Mouse (Mus musculus): Measurements from ENCODE around the gene Ing2.

Ing2 gene

GRCm38 (mm10) chr8:47674777-47675710 lies at the start of gene Ing2:
Gene Ing2, minus strand, starts transcription at chr8:47675556.
- peak; percentile 62 for DNase-seq (ENCODE audit: extremely low read depth, low read depth, low spot score)

DNA sequence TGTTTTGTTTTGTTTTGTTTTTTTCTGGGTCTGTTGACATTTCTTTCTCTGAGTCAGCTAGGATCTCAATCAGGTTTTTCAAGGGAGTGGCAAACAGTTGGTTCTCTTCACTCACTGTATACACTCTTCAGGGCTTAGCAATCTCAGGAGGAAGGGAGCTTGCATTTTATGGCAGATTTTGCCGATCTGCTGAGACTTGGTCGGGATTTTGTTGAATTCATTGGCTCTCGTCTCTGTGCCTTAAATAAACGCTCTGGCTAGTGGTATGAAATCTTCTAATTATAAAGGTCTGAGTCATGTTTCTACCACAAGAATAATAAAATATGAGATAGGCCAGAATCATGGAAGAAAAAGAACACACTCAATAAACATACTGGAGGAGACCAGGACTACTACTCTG lies 46.3 kb upstream of the Ing2 start:
- DNase-seq (ENCODE audit: extremely low read depth, low read depth, low spot score), result no peak

- DNase-seq (ENCODE audit: extremely low read depth, low read depth, low spot score), result no peak
Measured at GRCm38 (mm10) chr8:47718641-47719040, 43.3 kb upstream of the Ing2 start.

GRCm38 (mm10) chr8:47713761-47714745 lies 38.7 kb upstream of the Ing2 start, which contains the start of gene Cdkn2aip:
Gene Cdkn2aip, minus strand, starts transcription at chr8:47713932.
- peak; percentile 87 for DNase-seq (ENCODE audit: extremely low read depth, low read depth, low spot score)

DNA sequence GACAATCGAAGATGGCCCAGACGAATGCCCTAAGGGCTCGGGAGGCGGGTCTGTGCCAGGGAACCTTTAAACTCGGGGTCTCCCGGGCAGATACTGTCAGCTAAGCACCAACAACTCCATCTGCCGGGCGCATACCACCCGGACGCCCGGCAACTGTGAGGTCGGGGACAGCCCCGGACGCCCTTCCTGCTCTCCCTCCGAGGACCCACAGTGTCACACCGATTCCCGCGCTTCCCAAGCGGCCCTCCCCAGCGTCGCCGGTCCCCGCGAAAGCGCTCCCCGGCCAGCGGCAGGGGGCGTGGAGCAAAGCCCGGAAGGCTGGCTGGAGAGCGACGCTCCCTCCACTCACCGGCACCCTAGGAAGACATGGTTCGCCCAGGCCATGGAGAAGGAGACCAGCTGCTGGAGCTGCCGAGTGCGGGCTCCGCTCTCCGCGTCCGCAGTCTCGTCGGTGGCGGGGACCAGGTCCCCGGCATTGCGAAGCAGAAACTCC lies 37.9 kb upstream of the Ing2 start:
- no peak for DNase-seq (ENCODE audit: extremely low read depth, low read depth, low spot score)

GRCm38 (mm10) chr8:47708106-47708505 lies 32.8 kb upstream of the Ing2 start:
- no peak for DNase-seq (ENCODE audit: extremely low read depth, low read depth, low spot score)

GRCm38 (mm10) chr8:47706746-47707145 lies 31.4 kb upstream of the Ing2 start:
- no peak for DNase-seq (ENCODE audit: extremely low read depth, low read depth, low spot score)

GRCm38 (mm10) chr8:47702333-47702732 lies 27.0 kb upstream of the Ing2 start:
- no peak for DNase-seq (ENCODE audit: extremely low read depth, low read depth, low spot score)

- DNase-seq (ENCODE audit: extremely low read depth, low read depth, low spot score), result no peak
Measured at GRCm38 (mm10) chr8:47697696-47698095, 22.3 kb upstream of the Ing2 start.

- DNase-seq (ENCODE audit: extremely low read depth, low read depth, low spot score), result no peak
Measured at GRCm38 (mm10) chr8:47695431-47696105, 20.2 kb upstream of the Ing2 start.

- no peak for DNase-seq (ENCODE audit: extremely low read depth, low read depth, low spot score)
Measured at GRCm38 (mm10) chr8:47693119-47693518, 17.8 kb upstream of the Ing2 start.

GRCm38 (mm10) chr8:47691831-47692230 lies 16.5 kb upstream of the Ing2 start:
- DNase-seq (ENCODE audit: extremely low read depth, low read depth, low spot score), result no peak

DNA sequence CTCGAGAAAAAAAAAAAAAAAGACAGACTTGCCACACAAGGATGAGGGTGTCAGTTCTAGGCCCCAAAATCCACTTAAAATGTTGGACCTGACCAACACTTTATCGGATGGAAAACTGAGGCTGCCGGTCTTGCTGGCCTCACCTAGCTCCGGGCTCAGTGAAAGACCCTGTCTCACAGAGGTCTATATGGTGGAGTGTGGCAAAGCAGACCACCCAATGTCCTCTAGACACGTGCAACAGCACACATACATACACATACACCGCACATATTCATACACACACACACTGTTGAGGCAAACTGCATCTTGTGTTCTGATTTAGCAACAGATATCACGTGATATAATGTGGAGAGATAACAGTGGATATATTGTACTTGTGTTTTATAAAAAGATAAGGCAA lies 15.9 kb upstream of the Ing2 start:
- DNase-seq (ENCODE audit: extremely low read depth, low read depth, low spot score), result no peak

DNA sequence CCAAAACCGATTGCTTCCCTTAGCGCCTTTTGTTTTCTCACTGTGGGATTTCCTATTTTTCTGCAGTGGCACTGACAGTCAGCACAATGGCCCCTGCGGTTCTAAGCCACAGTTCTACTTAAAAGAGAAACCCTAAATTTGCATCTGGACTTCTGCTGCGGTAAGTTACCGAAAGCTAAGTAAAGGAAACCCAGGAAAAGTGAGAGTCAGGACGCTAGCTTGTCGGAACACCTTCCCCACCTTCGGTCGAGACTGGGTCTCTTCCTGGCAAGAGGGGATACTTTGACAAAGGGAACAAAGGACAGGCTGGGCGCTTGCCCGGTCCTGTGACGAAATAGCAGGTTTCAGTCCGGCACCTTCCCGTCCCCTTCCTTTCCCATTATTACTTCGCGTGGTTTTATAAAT lies 15.3 kb upstream of the Ing2 start:
- DNase-seq (ENCODE audit: extremely low read depth, low read depth, low spot score), result no peak

DNA sequence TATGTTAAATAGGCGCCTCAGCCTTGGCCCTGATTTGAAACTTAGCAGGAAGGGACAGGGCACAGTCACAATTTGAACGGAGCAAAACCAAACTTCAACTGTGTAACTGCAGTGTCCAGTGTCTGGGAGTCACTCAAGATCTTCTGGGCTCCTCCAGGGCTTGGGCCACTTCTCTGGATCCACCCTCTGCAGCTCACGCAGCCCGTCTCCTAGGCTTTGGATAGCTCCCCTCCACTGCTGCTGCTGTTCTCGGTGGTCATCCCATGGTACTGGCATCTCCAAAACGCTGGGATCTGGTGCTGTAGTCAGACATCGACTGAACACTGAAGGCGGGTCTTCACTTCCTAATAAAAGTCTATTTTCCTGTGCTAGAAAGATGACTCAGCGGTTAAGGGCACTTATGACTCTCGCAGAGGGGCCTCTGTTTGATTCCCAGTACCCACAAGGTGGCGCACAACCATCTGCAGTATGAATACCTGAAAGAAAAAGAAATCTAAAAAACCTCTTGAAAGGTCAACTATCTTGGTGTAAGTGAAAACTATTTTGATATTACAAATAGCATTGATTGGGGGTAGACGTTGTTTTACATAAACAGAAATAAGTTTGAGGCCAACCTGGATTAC lies 14.5 kb upstream of the Ing2 start:
- no peak for DNase-seq (ENCODE audit: extremely low read depth, low read depth, low spot score)

DNA sequence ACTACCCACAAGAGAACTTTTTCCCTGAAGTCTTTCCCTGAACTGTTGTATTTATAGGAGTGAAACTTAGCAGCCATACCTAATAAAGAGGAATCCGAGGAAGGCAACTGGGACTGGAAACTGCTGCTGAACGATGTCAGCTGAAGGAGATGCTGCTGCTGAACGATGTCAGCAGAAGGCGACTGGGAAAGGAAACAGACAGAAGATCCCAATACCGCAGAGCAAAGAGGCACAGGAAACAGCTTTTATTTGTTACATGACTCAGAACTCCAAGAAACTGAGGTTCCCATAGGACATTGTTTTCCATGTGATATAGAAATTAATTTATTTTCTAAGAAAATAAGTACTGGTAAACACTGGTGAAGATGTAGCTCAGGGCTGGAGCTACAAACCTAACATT lies 9.1 kb upstream of the Ing2 start:
- no peak for DNase-seq (ENCODE audit: extremely low read depth, low read depth, low spot score)

- DNase-seq (ENCODE audit: extremely low read depth, low read depth, low spot score), result no peak
Measured at GRCm38 (mm10) chr8:47683994-47684393, 8.6 kb upstream of the Ing2 start.

DNA sequence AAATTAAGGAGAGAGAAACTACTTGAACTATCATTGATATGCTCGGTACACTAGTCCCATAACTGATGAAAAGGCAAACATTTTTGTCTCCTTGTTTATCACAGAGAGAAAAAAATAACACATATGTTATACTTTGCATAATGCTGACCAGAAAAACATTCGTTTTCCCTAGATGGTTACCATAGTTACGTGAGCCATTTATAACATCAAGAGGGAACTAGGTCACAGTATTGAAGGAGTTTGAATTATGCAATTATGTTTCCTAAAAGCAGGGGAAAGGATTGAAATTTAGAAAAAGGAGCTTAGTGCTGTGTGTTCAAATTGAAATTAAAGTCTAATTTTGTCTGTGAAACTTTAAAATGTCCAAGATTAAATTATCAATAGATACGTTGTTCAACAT lies 5.0 kb upstream of the Ing2 start:
- no peak for DNase-seq (ENCODE audit: extremely low read depth, low read depth, low spot score)

DNA sequence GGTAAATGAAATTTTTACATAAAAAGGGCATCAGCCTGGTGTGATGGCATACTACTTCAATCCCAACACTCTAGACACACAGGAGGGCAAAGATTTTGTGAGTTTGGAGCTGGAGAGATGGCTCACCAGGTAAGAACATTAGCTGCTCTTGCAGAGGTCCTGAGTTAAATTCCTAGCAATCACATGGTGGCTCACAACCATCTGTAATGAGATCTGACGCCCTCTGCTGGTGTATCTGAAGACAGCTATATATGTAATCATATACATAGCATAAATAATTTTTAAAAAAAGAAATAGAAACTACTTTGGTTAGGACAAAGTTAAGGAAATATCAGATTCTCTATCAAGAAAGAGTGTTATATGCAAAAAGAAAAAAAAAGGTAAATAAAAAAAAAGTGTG lies 4.2 kb upstream of the Ing2 start:
- DNase-seq (ENCODE audit: extremely low read depth, low read depth, low spot score), result no peak

DNA sequence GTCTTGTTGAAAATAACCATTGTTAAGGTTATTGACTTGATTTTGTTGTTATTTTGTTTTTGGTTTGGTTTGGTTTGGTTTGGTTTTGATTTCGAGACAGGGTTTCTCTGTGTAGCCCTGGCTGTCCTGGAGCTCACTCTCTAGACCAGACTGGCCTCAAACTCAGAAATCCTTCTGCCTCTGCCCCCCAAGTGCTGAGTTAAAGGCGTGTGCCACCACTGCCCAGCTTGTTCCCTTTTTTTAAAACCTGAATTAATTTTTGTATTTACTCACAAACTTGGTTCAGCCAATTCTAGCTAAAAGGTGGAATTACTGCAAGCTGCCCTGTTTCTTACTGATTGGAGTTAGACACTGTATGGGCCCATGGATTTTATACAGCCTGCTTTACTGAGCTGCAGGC lies 1.3 kb upstream of the Ing2 start:
- DNase-seq (ENCODE audit: extremely low read depth, low read depth, low spot score), result no peak
